Mouse (Mus musculus): ENCODE measurements around the gene Fbxw5.

GRCm38 (mm10) chr2:25458911-25459310 is 41.6 kb upstream of the Fbxw5 start:
- TF ChIP-seq CTCF (IDR thresholded peaks at IDR 0.05; ENCODE audit: extremely low read depth, insufficient read length, insufficient replicate concordance, low read depth, low read length) (no peak), POLR2A (IDR thresholded peaks at IDR 0.05; ENCODE audit: low read depth, low read length) (no peak)
